Mouse (Mus musculus) ES-Bruce4 (cell line): ENCODE results near the gene Ap1ar. TPM values are rescaled to one million over a fixed set of nuclear protein-coding genes. Genes with fewer than 3 reads are reported as not detected.

Experiments
- H3K27ac ChIP-seq: 2 replicates; pipeline ENCODE4 v1.5.1; 2012; ENCODE audit warnings: low read length, inconsistent platforms; ENCODE audit not compliant: insufficient read depth
- H3K27me3 ChIP-seq: 2 replicates; pipeline ENCODE4 v1.6.1; 2012; ENCODE audit warnings: mild to moderate bottlenecking, low read length, inconsistent platforms; ENCODE audit not compliant: control insufficient read depth, poor library complexity, insufficient read depth, severe bottlenecking
- H3K36me3 ChIP-seq: 2 replicates; pipeline ENCODE4 v1.6.1; 2012; ENCODE audit warnings: inconsistent platforms, mild to moderate bottlenecking, low read length, moderate library complexity; ENCODE audit not compliant: control insufficient read depth, poor library complexity, insufficient read depth, severe bottlenecking
- H3K4me1 ChIP-seq: one replicate; pipeline ENCODE4 v1.8.1; 2011; ENCODE audit warnings: low read length; ENCODE audit not compliant: control insufficient read depth, insufficient read depth
- H3K4me3 ChIP-seq: 2 replicates; pipeline ENCODE4 v1.5.1; 2011; ENCODE audit warnings: low read depth, mild to moderate bottlenecking, low read length
- H3K9ac ChIP-seq: 2 replicates; pipeline ENCODE4 v1.6.1; 2012; ENCODE audit warnings: low read depth, mild to moderate bottlenecking, inconsistent platforms; ENCODE audit not compliant: poor library complexity, severe bottlenecking
- H3K9me3 ChIP-seq: replicated peaks from 2 replicates; pipeline ENCODE4 v1.6.1; 2012; ENCODE audit warnings: mild to moderate bottlenecking, low read length, inconsistent platforms; ENCODE audit not compliant: control insufficient read depth, poor library complexity, insufficient read depth, severe bottlenecking
- CTCF ChIP-seq: IDR thresholded peaks from one replicate; pipeline ENCODE4 v1.8.1; 2011; ENCODE audit warnings: low read depth, low read length
- EP300 ChIP-seq: IDR thresholded peaks from 2 replicates; pipeline ENCODE4 v1.6.1; 2011; ENCODE audit warnings: low read depth, low read length; ENCODE audit not compliant: insufficient read depth
- POLR2A ChIP-seq: IDR thresholded peaks from one replicate; pipeline ENCODE4 v1.8.1; 2011; ENCODE audit warnings: low read length; ENCODE audit not compliant: insufficient read depth
- polyA plus RNA-seq: library from polyadenylated mRNA; stranded (reverse); fragments of >200 nt; gene quantifications from 2 replicates; pipeline ENCODE4 v1.2.4, GENCODE M21; 2011; ENCODE audit warnings: low read depth; ENCODE audit not compliant: missing spikeins, insufficient read depth, insufficient read length

Gene Ap1ar
- polyA plus RNA-seq: 61.7 and 63.3 TPM in 2 replicates

GRCm38 (mm10) chr3:127837154-127837865, at the start of gene Ap1ar:
Ap1ar (minus strand) TSS chr3:127837523.
- Histone ChIP-seq H3K9me3 (no peaks in the 10 kb centered on the region), H3K4me3 (peak within 1 kb of the TSS; percentile 100), H3K4me1 (no peaks in the 10 kb centered on the region), H3K9ac (peak within 1 kb of the TSS; percentile 94), H3K36me3 (peaks cover 6% of the 10 kb centered on the region; the same call in 1 of the 2 replicates), H3K27ac (peak within 1 kb of the TSS; percentile 40), H3K27me3 (no peaks in the 10 kb centered on the region)
- 0 out of 2 replicates have a peak, but pooled peaks have one; percentile 35 for TF ChIP-seq EP300
- peak; percentile 59 for TF ChIP-seq POLR2A
- TF ChIP-seq CTCF: peak; percentile 27

DNA sequence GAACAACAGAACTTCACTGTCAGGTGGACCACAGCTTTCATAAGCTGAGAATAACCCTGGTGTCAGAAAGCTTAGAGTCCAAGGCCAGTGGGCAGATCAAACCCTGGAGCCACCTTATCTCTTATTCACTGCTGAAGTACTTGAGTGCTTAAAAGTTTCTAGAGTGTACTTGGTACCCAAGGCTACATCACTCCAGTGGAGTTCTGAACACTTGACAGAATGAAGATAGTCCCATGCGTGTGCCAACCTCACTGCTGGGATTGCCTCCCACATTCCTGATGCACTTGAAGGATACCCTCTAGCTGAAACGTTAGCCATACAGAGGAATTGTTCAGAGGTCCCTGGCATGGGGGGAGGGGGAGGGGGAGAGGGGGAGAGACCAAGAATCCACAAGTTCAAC, 44.4 kb upstream of the Ap1ar start:
- Histone ChIP-seq H3K27me3 (no peaks in the 10 kb centered on the region), H3K4me3 (no peak overlapping the region), H3K4me1 (no peaks in the 10 kb centered on the region), H3K9me3 (no peaks in the 10 kb centered on the region), H3K9ac (no peak overlapping the region), H3K36me3 (no peaks in the 10 kb centered on the region), H3K27ac (no peak overlapping the region)
- TF ChIP-seq EP300 (no peak), POLR2A (no peak), CTCF (no peak)

- Histone ChIP-seq H3K27ac (no peak overlapping the region), H3K36me3 (no peaks in the 10 kb centered on the region), H3K4me1 (no peaks in the 10 kb centered on the region), H3K9ac (no peak overlapping the region), H3K9me3 (no peaks in the 10 kb centered on the region), H3K4me3 (no peak overlapping the region), H3K27me3 (no peaks in the 10 kb centered on the region)
- no peak for TF ChIP-seq EP300
- no peak for TF ChIP-seq CTCF
- TF ChIP-seq POLR2A: no peak
Measured at GRCm38 (mm10) chr3:127879968-127880367, 42.6 kb upstream of the Ap1ar start.

GRCm38 (mm10) chr3:127875509-127875908, 38.2 kb upstream of the Ap1ar start:
- Histone ChIP-seq H3K27me3 (no peaks in the 10 kb centered on the region), H3K27ac (no peak overlapping the region), H3K9ac (no peak overlapping the region), H3K36me3 (no peaks in the 10 kb centered on the region), H3K4me1 (no peaks in the 10 kb centered on the region), H3K9me3 (no peaks in the 10 kb centered on the region), H3K4me3 (no peak overlapping the region)
- TF ChIP-seq POLR2A (no peak), EP300 (no peak), CTCF (no peak)

DNA sequence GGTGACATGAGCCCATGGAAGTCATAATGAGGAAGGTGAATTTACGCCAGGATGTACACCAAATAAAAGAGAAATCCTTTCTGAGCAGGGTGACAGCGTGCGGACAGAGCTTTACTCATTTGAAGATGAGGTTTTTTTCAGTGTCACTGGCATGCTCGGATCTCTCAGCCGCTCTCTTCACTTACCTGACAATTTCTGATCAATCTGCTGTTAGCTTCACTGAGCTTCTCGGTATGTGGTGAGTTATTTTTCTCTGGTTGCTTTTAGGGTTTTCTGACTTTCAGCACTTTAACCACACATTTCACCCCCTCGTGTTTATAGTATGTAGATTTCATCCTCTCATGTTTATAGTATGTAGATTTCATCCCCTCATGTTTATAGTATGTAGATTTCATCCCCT, 37.7 kb upstream of the Ap1ar start:
- no peaks in the 10 kb centered on the region for H3K27me3 ChIP-seq
- H3K9me3 ChIP-seq: no peaks in the 10 kb centered on the region
- H3K4me1 ChIP-seq: no peaks in the 10 kb centered on the region
- H3K36me3 ChIP-seq: no peaks in the 10 kb centered on the region
- no peak overlapping the region for H3K9ac ChIP-seq
- H3K27ac ChIP-seq: no peak overlapping the region
- H3K4me3 ChIP-seq: no peak overlapping the region
- TF ChIP-seq POLR2A (no peak), EP300 (no peak), CTCF (no peak)

- Histone ChIP-seq H3K9me3 (no peaks in the 10 kb centered on the region), H3K4me3 (no peak overlapping the region), H3K36me3 (no peaks in the 10 kb centered on the region), H3K27me3 (no peaks in the 10 kb centered on the region), H3K27ac (no peak overlapping the region), H3K9ac (no peak overlapping the region), H3K4me1 (no peaks in the 10 kb centered on the region)
- TF ChIP-seq CTCF (no peak), POLR2A (no peak), EP300 (no peak)
Measured at GRCm38 (mm10) chr3:127874254-127874883, 37.0 kb upstream of the Ap1ar start.
